Mouse (Mus musculus): Measurements from ENCODE around the gene H3f3a. TPM values are rescaled to one million over a fixed set of nuclear protein-coding genes. Genes with fewer than 3 reads are reported as not detected.

Gene H3f3a
- polyA plus RNA-seq, 2 experiments: 1,586 to 2,743 TPM

GRCm38 (mm10) chr1:180823716-180824115, 10.0 kb upstream of the H3f3a start:
- TF ChIP-seq POLR2A (IDR thresholded peaks at IDR 0.05; ENCODE audit: borderline replicate concordance, extremely low read depth, insufficient read depth, insufficient read length): no peak
- Histone ChIP-seq H3K27me3 (ENCODE audit: control insufficient read depth, insufficient read depth, low read length) (no peaks in the 10 kb centered on the region), H3K4me1 (ENCODE audit: control insufficient read depth, insufficient read depth, low read length) (no peaks in the 10 kb centered on the region), H3K36me3 (ENCODE audit: control insufficient read depth, insufficient read depth, low read length) (no peaks in the 10 kb centered on the region), H3K9me3 (ENCODE audit: control insufficient read depth, low read length) (no peaks in the 10 kb centered on the region), H3K9ac (ENCODE audit: low read depth, low read length, severe bottlenecking) (no peak overlapping the region), H3K4me3 (replicated peaks; ENCODE audit: low read length) (no peak overlapping the region), H3K27ac (replicated peaks; ENCODE audit: low read depth, low read length) (no peak overlapping the region), H3K4me2 (replicated peaks; ENCODE audit: low read depth, low read length, severe bottlenecking) (no peak overlapping the region)
- no peak for DNase-seq (ENCODE audit: low spot score)
- WGBS: 82% methylated on average over 3 of the region's 3 CpGs
- ATAC-seq (ENCODE audit: low FRiP score, low read depth): no peak

DNA sequence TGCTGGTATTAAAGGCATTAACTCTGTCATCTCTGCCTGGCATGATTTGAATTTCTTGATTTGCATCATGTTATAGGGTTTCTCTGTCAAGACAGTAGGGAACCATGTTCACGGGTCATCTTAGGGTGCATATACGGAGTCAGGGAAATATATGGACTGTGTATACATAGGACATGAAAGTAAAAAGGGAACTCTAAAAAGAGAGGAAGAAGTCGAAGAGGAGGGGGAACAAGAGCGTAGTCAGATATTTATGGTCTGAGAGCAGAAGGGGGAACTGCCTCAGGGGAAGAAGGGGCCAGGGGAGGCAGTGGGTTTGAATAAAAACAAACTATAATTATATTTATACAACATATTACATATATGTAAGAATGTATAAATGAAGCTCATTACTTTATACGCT, 8.5 kb upstream of the H3f3a start:
- Histone ChIP-seq H3K9ac (ENCODE audit: low read depth, low read length, severe bottlenecking) (no peak overlapping the region), H3K9me3 (ENCODE audit: control insufficient read depth, low read length) (no peaks in the 10 kb centered on the region), H3K4me3 (replicated peaks; ENCODE audit: low read length) (no peak overlapping the region), H3K27me3 (ENCODE audit: control insufficient read depth, insufficient read depth, low read length) (no peaks in the 10 kb centered on the region), H3K36me3 (ENCODE audit: control insufficient read depth, insufficient read depth, low read length) (no peaks in the 10 kb centered on the region), H3K4me1 (ENCODE audit: control insufficient read depth, insufficient read depth, low read length) (no peaks in the 10 kb centered on the region), H3K27ac (replicated peaks; ENCODE audit: low read depth, low read length) (no peak overlapping the region), H3K4me2 (replicated peaks; ENCODE audit: low read depth, low read length, severe bottlenecking) (no peak overlapping the region)
- no peak for DNase-seq (ENCODE audit: low spot score)
- 76% methylated on average over 5 of the region's 5 CpGs for WGBS
- TF ChIP-seq POLR2A (IDR thresholded peaks at IDR 0.05; ENCODE audit: borderline replicate concordance, extremely low read depth, insufficient read depth, insufficient read length): no peak
- ATAC-seq (ENCODE audit: low FRiP score, low read depth): no peak

GRCm38 (mm10) chr1:180821101-180821500, 7.4 kb upstream of the H3f3a start:
- Histone ChIP-seq H3K27ac (replicated peaks; ENCODE audit: low read depth, low read length) (no peak overlapping the region), H3K4me1 (ENCODE audit: control insufficient read depth, insufficient read depth, low read length) (no peaks in the 10 kb centered on the region), H3K27me3 (ENCODE audit: control insufficient read depth, insufficient read depth, low read length) (no peaks in the 10 kb centered on the region), H3K36me3 (ENCODE audit: control insufficient read depth, insufficient read depth, low read length) (no peaks in the 10 kb centered on the region), H3K4me2 (replicated peaks; ENCODE audit: low read depth, low read length, severe bottlenecking) (no peak overlapping the region), H3K9ac (ENCODE audit: low read depth, low read length, severe bottlenecking) (no peak overlapping the region), H3K4me3 (replicated peaks; ENCODE audit: low read length) (no peak overlapping the region), H3K9me3 (ENCODE audit: control insufficient read depth, low read length) (no peaks in the 10 kb centered on the region)
- WGBS: 82% methylated on average over 6 of the region's 6 CpGs
- no peak for ATAC-seq (ENCODE audit: low FRiP score, low read depth)
- no peak for TF ChIP-seq POLR2A (IDR thresholded peaks at IDR 0.05; ENCODE audit: borderline replicate concordance, extremely low read depth, insufficient read depth, insufficient read length)
- no peak for DNase-seq (ENCODE audit: low spot score)

GRCm38 (mm10) chr1:180818000-180818399, 4.3 kb upstream of the H3f3a start:
- Histone ChIP-seq H3K36me3 (ENCODE audit: control insufficient read depth, insufficient read depth, low read length) (no peaks in the 10 kb centered on the region), H3K4me2 (replicated peaks; ENCODE audit: low read depth, low read length, severe bottlenecking) (no peak overlapping the region), H3K9me3 (ENCODE audit: control insufficient read depth, low read length) (no peaks in the 10 kb centered on the region), H3K27ac (replicated peaks; ENCODE audit: low read depth, low read length) (no peak overlapping the region), H3K4me3 (replicated peaks; ENCODE audit: low read length) (no peak overlapping the region), H3K9ac (ENCODE audit: low read depth, low read length, severe bottlenecking) (no peak overlapping the region), H3K4me1 (ENCODE audit: control insufficient read depth, insufficient read depth, low read length) (peaks cover 14% of the 10 kb centered on the region), H3K27me3 (ENCODE audit: control insufficient read depth, insufficient read depth, low read length) (no peaks in the 10 kb centered on the region)
- 77% methylated on average over 2 of the region's 2 CpGs for WGBS
- TF ChIP-seq POLR2A (IDR thresholded peaks at IDR 0.05; ENCODE audit: borderline replicate concordance, extremely low read depth, insufficient read depth, insufficient read length): no peak
- DNase-seq (ENCODE audit: low spot score): no peak
- no peak for ATAC-seq (ENCODE audit: low FRiP score, low read depth)

DNA sequence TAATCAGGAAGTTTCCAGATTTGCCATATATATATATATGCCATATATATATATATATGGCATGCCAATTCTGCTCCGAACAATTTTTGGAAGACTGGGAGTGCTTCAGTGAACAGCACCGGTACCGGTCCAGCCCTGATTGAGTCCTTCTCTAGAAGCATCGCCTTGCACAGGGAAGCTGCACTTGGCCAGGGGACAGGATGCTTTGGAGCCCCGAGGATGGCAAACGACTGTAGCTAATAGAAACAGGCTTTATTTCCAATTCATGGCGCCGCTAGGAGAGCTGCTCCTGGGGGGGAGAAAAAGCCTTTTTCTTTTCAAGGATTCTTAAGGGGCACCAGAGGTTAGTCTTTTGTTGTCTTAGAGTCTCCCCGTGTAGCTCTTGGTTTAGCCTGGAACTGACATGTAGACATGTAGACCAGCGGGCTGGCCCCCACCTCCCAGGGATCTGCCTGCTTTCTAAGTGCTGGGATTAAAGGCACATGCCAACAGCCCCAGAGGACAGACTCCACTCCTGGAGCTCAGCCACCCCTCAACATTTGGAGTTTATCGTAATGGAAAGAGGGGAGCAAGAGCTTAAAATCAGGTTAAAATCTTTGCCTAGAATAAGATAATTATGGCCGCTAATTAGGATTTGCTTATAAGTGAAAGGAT, 1.8 kb upstream of the H3f3a start:
- peaks cover 18% of the 10 kb centered on the region for H3K4me1 ChIP-seq (ENCODE audit: control insufficient read depth, insufficient read depth, low read length)
- no peaks in the 10 kb centered on the region for H3K27me3 ChIP-seq (ENCODE audit: control insufficient read depth, insufficient read depth, low read length)
- ATAC-seq (ENCODE audit: low FRiP score, low read depth) (no peak), DNase-seq (ENCODE audit: low spot score) (no peak)
- no peak overlapping the region for H3K9ac ChIP-seq (ENCODE audit: low read depth, low read length, severe bottlenecking)
- TF ChIP-seq POLR2A (IDR thresholded peaks at IDR 0.05; ENCODE audit: borderline replicate concordance, extremely low read depth, insufficient read depth, insufficient read length): no peak
- no peak overlapping the region for H3K4me2 ChIP-seq (replicated peaks; ENCODE audit: low read depth, low read length, severe bottlenecking)
- H3K9me3 ChIP-seq (ENCODE audit: control insufficient read depth, low read length): no peaks in the 10 kb centered on the region
- no peak overlapping the region for H3K4me3 ChIP-seq (replicated peaks; ENCODE audit: low read length)
- peaks cover 4% of the 10 kb centered on the region for H3K36me3 ChIP-seq (ENCODE audit: control insufficient read depth, insufficient read depth, low read length)
- H3K27ac ChIP-seq (replicated peaks; ENCODE audit: low read depth, low read length): no peak overlapping the region
- WGBS: 57% methylated on average over 12 of the region's 12 CpGs

Measured in limb, embryonic 14.5 days (tissue).